Mouse (Mus musculus) hindbrain, postnatal 0 days (tissue): ENCODE data around the gene Unc13a. TPM values are rescaled to one million over a fixed set of nuclear protein-coding genes. Genes with fewer than 3 reads are reported as not detected.

Experiments used
- ATAC-seq: fragments of 200-750 bp; cut with Nextera tagmentation; 2 replicates; pipeline ENCODE4 v1.8.0; 2017; ENCODE audit warnings: mild to moderate bottlenecking, moderate TSS enrichment, moderate library complexity
- DNase-seq: peaks from one replicate; pipeline ENCODE4 v3.0.0-alpha.2; 2015; ENCODE audit warnings: low spot score
- H3K27ac ChIP-seq: fragments of 300-500 bp; sonication (generic); 2 replicates; pipeline ENCODE4 v1.5.1; 2014; ENCODE audit warnings: mild to moderate bottlenecking
- H3K27me3 ChIP-seq: fragments of 300-500 bp; sonication (generic); 2 replicates; pipeline ENCODE4 v1.6.1; 2014; ENCODE audit warnings: low read length, mixed read lengths; ENCODE audit not compliant: insufficient read depth
- H3K36me3 ChIP-seq: fragments of 300-500 bp; sonication (generic); 2 replicates; pipeline ENCODE4 v1.6.1; 2014; ENCODE audit warnings: low read length, mixed read lengths; ENCODE audit not compliant: insufficient read depth
- H3K4me1 ChIP-seq: fragments of 300-500 bp; sonication (generic); 2 replicates; pipeline ENCODE4 v1.6.1; 2014; ENCODE audit warnings: antibody characterized with exemption, low read length, mixed read lengths; ENCODE audit not compliant: insufficient read depth
- H3K4me2 ChIP-seq: fragments of 300-500 bp; sonication (generic); 2 replicates; pipeline ENCODE4 v1.6.1; 2014; ENCODE audit warnings: low read depth, mild to moderate bottlenecking, low read length, moderate library complexity, mixed read lengths
- H3K4me3 ChIP-seq: fragments of 300-500 bp; sonication (generic); 2 replicates; pipeline ENCODE4 v1.5.1; 2014; ENCODE audit warnings: low read length
- H3K9ac ChIP-seq: fragments of 300-500 bp; sonication (generic); replicated peaks from 2 replicates; pipeline ENCODE4 v1.6.1; 2014; ENCODE audit warnings: mild to moderate bottlenecking, low read length, moderate library complexity, mixed read lengths
- H3K9me3 ChIP-seq: fragments of 300-500 bp; sonication (generic); 2 replicates; pipeline ENCODE4 v1.6.1; 2016; ENCODE audit warnings: low read length, mixed read lengths
- CTCF ChIP-seq: IDR thresholded peaks from 2 replicates; pipeline ENCODE4 v1.5.1; 2016; ENCODE audit warnings: antibody characterized with exemption, control low read depth, low read depth
- WGBS: fragments of 180-500 bp; shearing (Covaris S2); extraction: QIAGEN DNeasy Blood & Tissue Kit; methylation state at CpG from one replicate; pipeline ENCODE4 v1.1.7; 2014; 5-methylcytosine and 5-hydroxymethylcytosine counted together
- polyA plus RNA-seq: library from polyadenylated mRNA; unstranded; fragments of >200 nt; fragmentation: Nextera tagmentation; extraction: Ambion mirVana; gene quantifications from 2 replicates; pipeline ENCODE4 v1.2.1, GENCODE M21; 2015
- total RNA-seq: library from RNA; depleted of rRNA; stranded (reverse); fragments of >200 nt; gene quantifications from 2 replicates; pipeline ENCODE4 v1.2.3, GENCODE M21; 2014

Gene Unc13a
- total and polyA plus RNA-seq, 2 experiments from 2014 or later: 16.9 to 81.4 TPM

- no peak for ATAC-seq
- H3K9me3 ChIP-seq: no peaks in the 10 kb centered on the region
- WGBS: 32% methylated on average over 9 of the region's 9 CpGs
- H3K4me2 ChIP-seq: peak overlapping the region; percentile 90
- peaks cover 22% of the 10 kb centered on the region; the same call in 1 of the 2 replicates for H3K27me3 ChIP-seq
- DNase-seq: no peak
- H3K4me3 ChIP-seq: peak overlapping the region; percentile 63
- peaks cover 15% of the 10 kb centered on the region for H3K4me1 ChIP-seq
- H3K36me3 ChIP-seq: no peaks in the 10 kb centered on the region
- peak overlapping the region; percentile 78 for H3K27ac ChIP-seq
- no peak for TF ChIP-seq CTCF
- peak overlapping the region; percentile 69 for H3K9ac ChIP-seq
Observed at GRCm38 (mm10) chr8:71675456-71676019, 4.0 kb upstream of the Unc13a start.

- no peak overlapping the region for H3K9ac ChIP-seq
- H3K36me3 ChIP-seq: no peaks in the 10 kb centered on the region
- H3K27me3 ChIP-seq: peaks cover 15% of the 10 kb centered on the region; the same call in 1 of the 2 replicates
- H3K4me3 ChIP-seq: no peak overlapping the region
- TF ChIP-seq CTCF: no peak
- no peaks in the 10 kb centered on the region for H3K9me3 ChIP-seq
- H3K4me1 ChIP-seq: peaks cover 15% of the 10 kb centered on the region
- WGBS: 56% methylated on average over 2 of the region's 2 CpGs
- H3K27ac ChIP-seq: no peak overlapping the region
- DNase-seq (no peak), ATAC-seq (no peak)
- H3K4me2 ChIP-seq: no peak overlapping the region
Observed at GRCm38 (mm10) chr8:71674071-71674470, 2.5 kb upstream of the Unc13a start.

GRCm38 (mm10) chr8:71672168-71672735 is 695 bp upstream of the Unc13a start:
- TF ChIP-seq CTCF: no peak
- 54% methylated on average over 6 of the region's 6 CpGs for WGBS
- H3K4me2 ChIP-seq: peak overlapping the region; percentile 58
- H3K4me3 ChIP-seq: peak overlapping the region; percentile 86
- H3K9me3 ChIP-seq: no peaks in the 10 kb centered on the region
- H3K4me1 ChIP-seq: peaks cover 27% of the 10 kb centered on the region
- DNase-seq (no peak), ATAC-seq (no peak)
- peak overlapping the region; percentile 72 for H3K9ac ChIP-seq
- H3K27me3 ChIP-seq: no peaks in the 10 kb centered on the region
- H3K27ac ChIP-seq: peak overlapping the region; percentile 91
- H3K36me3 ChIP-seq: no peaks in the 10 kb centered on the region

GRCm38 (mm10) chr8:71670621-71671548 is 672 bp downstream of the Unc13a start:
- Histone ChIP-seq H3K9me3 (no peaks in the 10 kb centered on the region), H3K4me1 (peaks cover 28% of the 10 kb centered on the region)

GRCm38 (mm10) chr8:71670198-71670597 is 1.4 kb downstream of the Unc13a start:
- Histone ChIP-seq H3K4me3 (peak overlapping the region; percentile 86), H3K9ac (peak overlapping the region; percentile 57), H3K4me2 (peak overlapping the region; percentile 58), H3K27ac (peak overlapping the region; percentile 66), H3K27me3 (no peaks in the 10 kb centered on the region), H3K36me3 (no peaks in the 10 kb centered on the region), H3K9me3 (no peaks in the 10 kb centered on the region), H3K4me1 (peaks cover 33% of the 10 kb centered on the region)
- DNase-seq (no peak), ATAC-seq (peak; percentile 10)
- no peak for TF ChIP-seq CTCF
- WGBS: 4% methylated on average over 10 of the region's 12 CpGs

More at GRCm38 (mm10) chr8:71670621-71671548, 672 bp downstream of the Unc13a start:
- peak; percentile 63 for ATAC-seq
- Histone ChIP-seq H3K4me2 (peak overlapping the region; percentile 58), H3K27ac (peak overlapping the region; percentile 91), H3K4me3 (peak overlapping the region; percentile 86), H3K9ac (peak overlapping the region; percentile 72), H3K27me3 (no peaks in the 10 kb centered on the region), H3K36me3 (no peaks in the 10 kb centered on the region)
- peak; percentile 92 for DNase-seq
- under 1% methylated on average over 58 of the region's 64 CpGs for WGBS
- no peak for TF ChIP-seq CTCF

- Histone ChIP-seq H3K9ac (0 out of 2 replicates have a peak overlapping the region, but pooled peaks have one; percentile 2), H3K4me2 (peak overlapping the region; percentile 39), H3K27me3 (no peaks in the 10 kb centered on the region), H3K36me3 (peaks cover 4% of the 10 kb centered on the region; the same call in 1 of the 2 replicates), H3K9me3 (no peaks in the 10 kb centered on the region), H3K4me3 (peak overlapping the region; percentile 6; the same call in 1 of the 2 replicates), H3K27ac (no peak overlapping the region), H3K4me1 (peaks cover 33% of the 10 kb centered on the region)
- peak; percentile 49 for DNase-seq
- TF ChIP-seq CTCF: no peak
- 4% methylated on average over 21 of the region's 21 CpGs for WGBS
- no peak for ATAC-seq
Observed at GRCm38 (mm10) chr8:71668220-71668975, 3.2 kb downstream of the Unc13a start.
